Mouse (Mus musculus) megakaryocyte, adult 5-6 weeks (primary cell): ENCODE data around the gene Mas1. TPM values are rescaled to one million over a fixed set of nuclear protein-coding genes. Genes with fewer than 3 reads are reported as not detected.

ENCODE experiments used
- ATAC-seq: 2 replicates; pipeline ENCODE4 v1.8.0; 2016; ENCODE audit warnings: mild to moderate bottlenecking, inconsistent platforms; ENCODE audit not compliant: poor library complexity, severe bottlenecking
- total RNA-seq, 2 experiments: library from RNA; stranded (forward) in 1 of 2; stranded (reverse) in 1 of 2; fragments of 153-499, 151-499 nt in 1 of 2; fragments of 221-1000, 200-1000 nt in 1 of 2; gene quantifications; 2 replicates each; pipeline versions ENCODE4 v1.2.3 to v1.2.4; 2015 to 2017

The Mas1 gene
- total RNA-seq, 2 experiments from 2014 or later: not detected

DNA sequence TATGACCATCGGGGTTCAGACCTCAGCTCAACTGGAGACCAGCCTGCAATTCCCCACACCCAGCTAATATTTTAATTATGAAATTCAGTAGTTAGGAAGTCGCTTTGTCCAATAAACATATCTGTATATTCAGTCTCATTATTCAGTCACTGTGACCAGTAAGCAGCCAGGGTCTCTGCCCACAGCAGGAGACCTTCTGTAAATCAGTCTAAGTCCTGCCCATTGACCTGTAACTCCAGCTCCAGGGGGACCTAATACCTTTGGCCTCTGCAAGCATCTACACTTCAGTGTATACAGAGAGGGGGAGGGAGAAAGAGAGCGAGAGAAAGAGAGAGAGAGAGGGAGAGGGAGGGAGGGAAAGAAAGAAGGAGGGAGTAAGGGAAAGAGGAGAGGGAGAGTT is 33.6 kb downstream of the Mas1 start:
- ATAC-seq: no peak

- ATAC-seq: no peak
Measured at GRCm38 (mm10) chr17:12832657-12833056, 35.3 kb downstream of the Mas1 start.

DNA sequence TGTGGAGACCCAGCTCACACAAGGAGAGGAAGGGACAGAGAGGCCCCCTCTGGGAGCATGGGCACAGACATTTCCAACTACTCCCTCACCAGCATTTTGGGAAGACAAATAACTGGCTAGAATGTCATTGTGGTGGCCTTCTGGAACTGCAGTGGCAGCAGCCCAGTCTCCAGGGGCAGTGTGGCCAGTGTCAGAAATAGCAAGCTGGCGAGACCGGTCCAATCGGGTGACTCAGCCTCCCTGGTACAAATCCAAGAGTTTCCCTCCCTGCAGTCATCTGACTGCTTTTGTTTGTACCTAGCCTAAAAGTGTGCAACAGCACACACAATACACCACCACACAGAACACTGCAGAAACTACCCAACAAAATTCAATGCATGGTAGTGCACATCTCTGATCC is 35.7 kb downstream of the Mas1 start:
- ATAC-seq: no peak

- ATAC-seq: no peak
Measured at GRCm38 (mm10) chr17:12830351-12830750, 37.6 kb downstream of the Mas1 start.

- ATAC-seq: no peak
Measured at GRCm38 (mm10) chr17:12815885-12816284, 52.1 kb downstream of the Mas1 start.

GRCm38 (mm10) chr17:12814502-12814901 is 53.4 kb downstream of the Mas1 start:
- no peak for ATAC-seq

DNA sequence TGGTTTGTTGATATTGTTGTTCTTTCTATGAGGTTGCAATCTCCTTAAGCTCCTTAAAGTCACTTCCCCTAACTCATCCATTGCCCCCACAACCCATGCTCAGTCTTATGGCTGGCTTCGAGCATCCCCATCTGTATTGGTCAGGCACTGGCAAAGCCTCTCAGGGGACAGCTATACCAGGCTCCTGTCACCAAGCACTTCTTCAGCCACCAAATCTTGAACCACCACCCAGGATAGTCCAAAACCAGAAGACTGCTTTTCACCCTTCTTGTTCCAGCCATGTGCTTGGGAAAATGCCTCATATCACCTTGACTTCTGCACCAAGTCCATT is 57.0 kb downstream of the Mas1 start:
- no peak for ATAC-seq

GRCm38 (mm10) chr17:12810103-12810972 is 57.6 kb downstream of the Mas1 start:
- ATAC-seq: peak; percentile 92

DNA sequence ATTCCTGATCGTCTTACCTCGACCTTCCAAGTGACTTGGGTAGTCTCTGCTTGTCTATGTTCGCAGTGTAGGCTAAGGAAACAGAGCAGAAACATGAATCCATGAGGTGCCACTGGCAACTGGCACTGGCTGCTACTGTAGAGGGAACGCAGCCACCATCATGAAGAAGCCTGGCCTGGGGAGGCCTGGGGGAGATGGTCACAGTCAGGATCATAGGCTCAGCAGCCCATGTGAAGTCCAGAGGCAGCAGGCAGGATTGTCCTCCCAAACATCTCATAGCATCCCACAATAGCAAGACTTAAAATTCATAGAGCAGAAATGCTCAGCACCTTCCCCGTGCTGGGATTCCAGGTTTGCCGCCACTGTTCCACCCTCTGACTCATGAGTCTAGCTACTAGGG is 59.1 kb downstream of the Mas1 start:
- no peak for ATAC-seq

- no peak for ATAC-seq
Measured at GRCm38 (mm10) chr17:12804584-12805445, 63.1 kb downstream of the Mas1 start.

- no peak for ATAC-seq
Measured at GRCm38 (mm10) chr17:12801861-12802540, 65.9 kb downstream of the Mas1 start.

DNA sequence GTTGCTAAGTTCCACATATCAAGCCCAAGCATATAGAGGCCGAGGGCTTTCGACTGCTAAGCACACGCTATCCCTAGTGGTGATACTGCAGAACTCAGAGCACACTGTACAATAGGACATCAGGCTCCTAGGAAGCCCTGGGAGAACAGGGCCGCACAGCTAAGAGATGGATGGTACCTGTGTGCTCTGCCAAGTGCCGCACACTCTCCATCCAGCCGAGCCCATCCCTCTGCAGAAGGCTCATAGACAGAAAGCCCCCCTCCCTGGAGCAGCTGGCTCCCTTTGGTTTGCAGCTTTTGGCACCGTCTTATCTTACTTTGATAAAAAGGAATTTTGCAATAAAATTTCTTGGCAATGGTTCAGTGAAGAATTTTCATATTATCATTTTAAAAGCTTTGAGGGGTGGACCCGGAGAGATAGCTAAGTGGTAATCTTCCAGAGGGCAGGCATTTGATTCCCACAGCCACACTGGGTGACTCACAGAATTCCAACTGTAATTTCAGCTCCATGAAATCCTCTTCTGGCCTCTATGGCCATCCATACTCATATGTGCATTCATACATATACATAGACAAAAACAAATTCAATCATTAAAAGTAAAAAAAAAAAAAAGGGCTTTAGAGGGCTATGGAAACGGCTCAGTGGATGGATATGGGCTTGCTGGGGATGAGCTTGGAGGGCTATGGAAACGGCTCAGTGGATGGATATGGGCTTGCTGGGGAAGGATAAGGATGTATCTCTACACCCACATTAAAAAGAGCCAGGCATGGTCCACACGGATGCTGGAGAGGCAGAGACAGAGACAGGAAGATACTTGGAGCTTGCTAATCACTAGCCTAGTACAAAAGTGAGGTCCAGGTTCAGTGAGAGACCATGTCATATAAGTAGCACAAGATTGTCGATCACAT is 68.3 kb downstream of the Mas1 start:
- no peak for ATAC-seq

- ATAC-seq: no peak
Measured at GRCm38 (mm10) chr17:12798571-12798970, 69.4 kb downstream of the Mas1 start.

- ATAC-seq: no peak
Measured at GRCm38 (mm10) chr17:12797427-12798029, 70.4 kb downstream of the Mas1 start.

- ATAC-seq: no peak
Measured at GRCm38 (mm10) chr17:12796633-12797032, 71.3 kb downstream of the Mas1 start.

GRCm38 (mm10) chr17:12793660-12794406 is 74.1 kb downstream of the Mas1 start:
- peak; percentile 90 for ATAC-seq

GRCm38 (mm10) chr17:12792422-12793206 is 75.3 kb downstream of the Mas1 start:
- no peak for ATAC-seq

DNA sequence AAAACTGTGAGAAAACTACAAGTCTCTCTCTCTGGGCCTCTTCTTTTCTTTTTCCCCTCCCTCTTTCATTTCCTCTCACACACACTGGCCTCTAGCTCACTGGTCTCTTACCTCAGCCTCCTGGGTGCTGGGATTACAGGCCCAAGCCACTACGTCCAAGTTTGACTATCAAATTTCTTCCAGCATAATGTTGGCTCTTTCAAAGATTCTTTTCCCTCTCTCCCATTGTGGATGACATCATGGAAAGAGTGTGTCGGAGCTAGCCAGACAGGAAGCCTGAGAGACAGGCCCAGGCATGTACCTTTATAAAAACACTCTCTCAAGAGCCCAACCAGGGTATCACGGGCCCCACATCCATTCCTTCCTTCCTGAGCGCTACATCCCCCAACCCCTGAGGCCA is 76.5 kb downstream of the Mas1 start:
- ATAC-seq: no peak

DNA sequence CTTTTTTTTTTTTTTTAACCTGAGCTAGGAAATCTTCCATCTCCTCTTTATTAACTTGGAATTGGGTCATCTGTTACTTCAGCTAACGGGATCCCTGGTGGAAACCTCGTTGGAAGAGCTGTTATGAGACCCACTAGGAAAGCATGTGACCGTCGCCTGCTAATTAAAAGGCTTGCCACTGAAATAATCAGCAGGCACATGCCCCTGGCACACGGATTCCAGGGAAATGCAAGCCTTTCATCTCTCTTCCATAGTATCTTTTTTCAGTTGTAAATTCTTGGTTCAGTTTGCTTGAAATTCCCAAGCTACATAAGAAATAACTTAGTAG is 76.9 kb downstream of the Mas1 start:
- ATAC-seq: no peak
